Mouse (Mus musculus): ENCODE data around the gene Sct. TPM values are rescaled to one million over a fixed set of nuclear protein-coding genes. Genes with fewer than 3 reads are reported as not detected.
A peak's percentile ranks its signal among the peaks of the same experiment; 100 is the strongest.

Gene Sct
- total and polyA plus RNA-seq, 2 experiments from 2014 or later = 3.7 to 7.6 TPM

- H3K4me3 ChIP-seq (ENCODE audit: low read length) = no peak overlapping the region
- DNase-seq (ENCODE audit: low spot score) = no peak
- H3K36me3 ChIP-seq (ENCODE audit: insufficient read depth, low read length) = peaks cover 84% of the 10 kb centered on the region
- H3K4me1 ChIP-seq (ENCODE audit: insufficient read depth, low read length) = peaks cover 1% of the 10 kb centered on the region; the same call in 1 of the 2 replicates
- no peak overlapping the region for H3K27ac ChIP-seq
- ATAC-seq = no peak
- no peaks in the 10 kb centered on the region for H3K9me3 ChIP-seq (ENCODE audit: low read length)
- no peak overlapping the region for H3K9ac ChIP-seq (replicated peaks; ENCODE audit: low read length)
- no peak overlapping the region for H3K4me2 ChIP-seq (ENCODE audit: low read depth, low read length)
- H3K27me3 ChIP-seq (ENCODE audit: insufficient read depth, low read length) = no peaks in the 10 kb centered on the region
- 74% methylated on average over 2 of the region's 2 CpGs for WGBS
- no peak for TF ChIP-seq CTCF (IDR thresholded peaks at IDR 0.05; ENCODE audit: low read depth)
These were observed 40.5 kb upstream of the Sct start for GRCm38 (mm10) chr7:141319446-141319845.

- H3K9me3 ChIP-seq (ENCODE audit: low read length) = no peaks in the 10 kb centered on the region
These were observed 38.7 kb upstream of the Sct start for GRCm38 (mm10) chr7:141317619-141318132.

GRCm38 (mm10) chr7:141315974-141316373 lies 37.0 kb upstream of the Sct start:
- DNase-seq (ENCODE audit: low spot score) (peak; percentile 28), ATAC-seq (peak; percentile 49; the same call in 1 of the 2 replicates)
- TF ChIP-seq CTCF (IDR thresholded peaks at IDR 0.05; ENCODE audit: low read depth) = peak; percentile 63
- Histone ChIP-seq H3K9ac (replicated peaks; ENCODE audit: low read length) (no peak overlapping the region), H3K4me1 (ENCODE audit: insufficient read depth, low read length) (no peaks in the 10 kb centered on the region), H3K27ac (no peak overlapping the region), H3K9me3 (ENCODE audit: low read length) (no peaks in the 10 kb centered on the region), H3K36me3 (ENCODE audit: insufficient read depth, low read length) (peaks cover 85% of the 10 kb centered on the region), H3K4me2 (ENCODE audit: low read depth, low read length) (no peak overlapping the region), H3K27me3 (ENCODE audit: insufficient read depth, low read length) (no peaks in the 10 kb centered on the region), H3K4me3 (ENCODE audit: low read length) (no peak overlapping the region)
- WGBS = 80% methylated on average over 5 of the region's 5 CpGs

More at GRCm38 (mm10) chr7:141317619-141318132, 38.7 kb upstream of the Sct start:
- DNase-seq (ENCODE audit: low spot score) = no peak
- no peaks in the 10 kb centered on the region for H3K4me1 ChIP-seq (ENCODE audit: insufficient read depth, low read length)
- ATAC-seq = no peak
- no peak for TF ChIP-seq CTCF (IDR thresholded peaks at IDR 0.05; ENCODE audit: low read depth)
- H3K27ac ChIP-seq = no peak overlapping the region
- no peaks in the 10 kb centered on the region for H3K27me3 ChIP-seq (ENCODE audit: insufficient read depth, low read length)
- H3K9ac ChIP-seq (replicated peaks; ENCODE audit: low read length) = no peak overlapping the region
- H3K4me2 ChIP-seq (ENCODE audit: low read depth, low read length) = no peak overlapping the region
- WGBS = 74% methylated on average over 1 of the region's 1 CpGs
- H3K4me3 ChIP-seq (ENCODE audit: low read length) = no peak overlapping the region
- peaks cover 87% of the 10 kb centered on the region for H3K36me3 ChIP-seq (ENCODE audit: insufficient read depth, low read length)

GRCm38 (mm10) chr7:141315076-141315475 lies 36.1 kb upstream of the Sct start:
- WGBS = 91% methylated on average over 8 of the region's 8 CpGs
- Histone ChIP-seq H3K9me3 (ENCODE audit: low read length) (no peaks in the 10 kb centered on the region), H3K4me1 (ENCODE audit: insufficient read depth, low read length) (no peaks in the 10 kb centered on the region), H3K4me3 (ENCODE audit: low read length) (no peak overlapping the region), H3K4me2 (ENCODE audit: low read depth, low read length) (no peak overlapping the region), H3K9ac (replicated peaks; ENCODE audit: low read length) (no peak overlapping the region), H3K36me3 (ENCODE audit: insufficient read depth, low read length) (peaks cover 87% of the 10 kb centered on the region), H3K27ac (no peak overlapping the region), H3K27me3 (ENCODE audit: insufficient read depth, low read length) (no peaks in the 10 kb centered on the region)
- no peak for ATAC-seq
- no peak for DNase-seq (ENCODE audit: low spot score)
- TF ChIP-seq CTCF (IDR thresholded peaks at IDR 0.05; ENCODE audit: low read depth) = no peak

GRCm38 (mm10) chr7:141314416-141314815 lies 35.5 kb upstream of the Sct start:
- WGBS = 92% methylated on average over 2 of the region's 2 CpGs

GRCm38 (mm10) chr7:141304537-141304936 lies 25.6 kb upstream of the Sct start:
- no peak overlapping the region for H3K4me3 ChIP-seq (ENCODE audit: low read length)
- no peak for DNase-seq (ENCODE audit: low spot score)
- no peaks in the 10 kb centered on the region for H3K4me1 ChIP-seq (ENCODE audit: insufficient read depth, low read length)
- no peak overlapping the region for H3K4me2 ChIP-seq (ENCODE audit: low read depth, low read length)
- no peak overlapping the region for H3K27ac ChIP-seq
- no peak for ATAC-seq
- no peaks in the 10 kb centered on the region for H3K27me3 ChIP-seq (ENCODE audit: insufficient read depth, low read length)
- H3K9me3 ChIP-seq (ENCODE audit: low read length) = no peaks in the 10 kb centered on the region
- no peak overlapping the region for H3K9ac ChIP-seq (replicated peaks; ENCODE audit: low read length)
- TF ChIP-seq CTCF (IDR thresholded peaks at IDR 0.05; ENCODE audit: low read depth) = no peak
- H3K36me3 ChIP-seq (ENCODE audit: insufficient read depth, low read length) = peaks cover 92% of the 10 kb centered on the region
- 95% methylated on average over 4 of the region's 4 CpGs for whole genome bisulfite sequencing

More at GRCm38 (mm10) chr7:141314416-141314815, 35.5 kb upstream of the Sct start:
- ATAC-seq = no peak
- Histone ChIP-seq H3K9ac (replicated peaks; ENCODE audit: low read length) (no peak overlapping the region), H3K27me3 (ENCODE audit: insufficient read depth, low read length) (no peaks in the 10 kb centered on the region), H3K36me3 (ENCODE audit: insufficient read depth, low read length) (peaks cover 90% of the 10 kb centered on the region), H3K4me3 (ENCODE audit: low read length) (no peak overlapping the region), H3K9me3 (ENCODE audit: low read length) (no peaks in the 10 kb centered on the region), H3K4me2 (ENCODE audit: low read depth, low read length) (no peak overlapping the region), H3K27ac (no peak overlapping the region), H3K4me1 (ENCODE audit: insufficient read depth, low read length) (no peaks in the 10 kb centered on the region)
- TF ChIP-seq CTCF (IDR thresholded peaks at IDR 0.05; ENCODE audit: low read depth) = no peak
- no peak for DNase-seq (ENCODE audit: low spot score)

- no peak for TF ChIP-seq CTCF (IDR thresholded peaks at IDR 0.05; ENCODE audit: low read depth)
- H3K27ac ChIP-seq = no peak overlapping the region
- no peaks in the 10 kb centered on the region for H3K4me1 ChIP-seq (ENCODE audit: insufficient read depth, low read length)
- no peaks in the 10 kb centered on the region for H3K9me3 ChIP-seq (ENCODE audit: low read length)
- DNase-seq (ENCODE audit: low spot score) (no peak), ATAC-seq (no peak)
- H3K9ac ChIP-seq (replicated peaks; ENCODE audit: low read length) = no peak overlapping the region
- H3K27me3 ChIP-seq (ENCODE audit: insufficient read depth, low read length) = no peaks in the 10 kb centered on the region
- H3K4me2 ChIP-seq (ENCODE audit: low read depth, low read length) = no peak overlapping the region
- peaks cover 74% of the 10 kb centered on the region for H3K36me3 ChIP-seq (ENCODE audit: insufficient read depth, low read length)
- no peak overlapping the region for H3K4me3 ChIP-seq (ENCODE audit: low read length)
- WGBS = 88% methylated on average over 1 of the region's 1 CpGs
These were observed 23.9 kb upstream of the Sct start for GRCm38 (mm10) chr7:141302702-141303268.
